Mouse (Mus musculus) hindbrain, embryonic 12.5 days (tissue): Measurements from ENCODE around the gene Imp3. TPM values are rescaled to one million over a fixed set of nuclear protein-coding genes. Genes with fewer than 3 reads are reported as not detected.
"Not testable (repeated sequence)": the region's sequence is repeated elsewhere in the genome, so short reads cannot be mapped to it uniquely, and the experiment has no call there.

Experiments
- ATAC-seq: fragments of 200-750 bp; cut with Nextera tagmentation; 2 replicates; pipeline ENCODE4 v1.8.0; 2017; ENCODE audit warnings: moderate TSS enrichment; ENCODE audit not compliant: low FRiP score
- H3K27ac ChIP-seq: fragments of 300-500 bp; sonication (generic); 2 replicates; pipeline ENCODE4 v1.5.1; 2016; ENCODE audit warnings: mild to moderate bottlenecking
- H3K27me3 ChIP-seq: fragments of 300-500 bp; sonication (generic); 2 replicates; pipeline ENCODE4 v1.6.1; 2016; ENCODE audit warnings: mild to moderate bottlenecking
- H3K36me3 ChIP-seq: fragments of 300-500 bp; sonication (generic); 2 replicates; pipeline ENCODE4 v1.6.1; 2016; ENCODE audit warnings: mild to moderate bottlenecking
- H3K4me1 ChIP-seq: fragments of 300-500 bp; sonication (generic); 2 replicates; pipeline ENCODE4 v1.6.1; 2016
- H3K4me2 ChIP-seq: fragments of 300-500 bp; sonication (generic); replicated peaks from 2 replicates; pipeline ENCODE4 v1.6.1; 2016; ENCODE audit warnings: mild to moderate bottlenecking
- H3K4me3 ChIP-seq: fragments of 300-500 bp; sonication (generic); 2 replicates; pipeline ENCODE4 v1.5.1; 2016; ENCODE audit warnings: mild to moderate bottlenecking
- H3K9ac ChIP-seq: fragments of 300-500 bp; sonication (generic); 2 replicates; pipeline ENCODE4 v1.6.1; 2016; ENCODE audit warnings: mild to moderate bottlenecking, moderate library complexity
- H3K9me3 ChIP-seq: fragments of 300-500 bp; sonication (generic); replicated peaks from 2 replicates; pipeline ENCODE4 v1.6.1; 2016; ENCODE audit warnings: mild to moderate bottlenecking
- WGBS: fragments of 180-500 bp; shearing (Covaris S2); methylation state at CpG from one replicate; pipeline ENCODE4 v1.1.7; 2016; 5-methylcytosine and 5-hydroxymethylcytosine counted together
- polyA plus RNA-seq: library from polyadenylated mRNA; unstranded; fragments of >200 nt; fragmentation: Nextera tagmentation; extraction: Ambion mirVana; gene quantifications from 2 replicates; pipeline ENCODE4 v1.2.1, GENCODE M21; 2016

Imp3 gene
- polyA plus RNA-seq, 1 experiment from 2014 or later: 62.7 TPM

DNA sequence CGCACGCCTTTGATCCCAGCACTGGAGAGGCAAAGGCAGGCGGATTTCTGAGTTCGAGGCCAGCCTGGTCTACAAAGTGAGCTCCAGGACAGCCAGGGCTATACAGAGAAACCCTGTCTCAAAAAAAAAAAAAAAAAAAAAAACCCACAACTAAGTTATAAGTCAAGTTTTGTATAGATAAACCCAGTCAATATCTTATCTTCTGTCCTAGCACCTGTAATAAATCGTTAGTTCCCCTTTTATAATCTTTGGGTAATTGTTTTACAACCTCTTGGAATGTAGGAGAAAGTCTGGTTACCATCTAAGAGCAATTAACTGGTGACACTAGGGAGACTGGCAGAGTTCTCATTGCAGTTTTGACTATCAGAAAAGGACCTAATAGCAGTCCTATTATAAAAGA is 11.4 kb downstream of the Imp3 start:
- not testable (repeated sequence) for H3K36me3 ChIP-seq, H3K4me2 ChIP-seq, H3K27ac ChIP-seq, H3K9me3 ChIP-seq, H3K27me3 ChIP-seq, H3K4me3 ChIP-seq, ATAC-seq, H3K9ac ChIP-seq
- peaks cover 13% of the 10 kb centered on the region for H3K4me1 ChIP-seq
- WGBS: 91% methylated on average over 5 of the region's 5 CpGs

DNA sequence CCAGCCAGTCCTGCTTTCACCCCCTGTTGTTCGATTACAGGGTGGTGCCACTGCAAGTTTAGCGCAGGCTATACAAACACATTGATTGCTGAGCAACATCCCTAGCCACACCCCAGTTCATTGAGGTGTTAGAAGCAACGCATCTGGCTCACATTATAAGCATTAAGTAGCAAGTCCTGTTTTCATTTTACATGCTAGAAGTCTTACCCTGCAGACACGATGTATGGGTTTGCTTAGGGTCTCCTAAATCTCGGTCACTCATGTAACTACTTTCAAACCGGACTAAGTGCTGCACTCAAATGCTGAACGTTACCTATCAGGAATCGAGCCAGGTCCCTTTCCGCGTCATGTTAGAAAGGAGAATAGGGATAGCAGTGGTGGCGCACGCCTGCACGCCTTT is 12.5 kb downstream of the Imp3 start:
- ATAC-seq: no peak
- peak overlapping the region; percentile 78 for H3K9ac ChIP-seq
- WGBS: 29% methylated on average over 13 of the region's 13 CpGs

DNA sequence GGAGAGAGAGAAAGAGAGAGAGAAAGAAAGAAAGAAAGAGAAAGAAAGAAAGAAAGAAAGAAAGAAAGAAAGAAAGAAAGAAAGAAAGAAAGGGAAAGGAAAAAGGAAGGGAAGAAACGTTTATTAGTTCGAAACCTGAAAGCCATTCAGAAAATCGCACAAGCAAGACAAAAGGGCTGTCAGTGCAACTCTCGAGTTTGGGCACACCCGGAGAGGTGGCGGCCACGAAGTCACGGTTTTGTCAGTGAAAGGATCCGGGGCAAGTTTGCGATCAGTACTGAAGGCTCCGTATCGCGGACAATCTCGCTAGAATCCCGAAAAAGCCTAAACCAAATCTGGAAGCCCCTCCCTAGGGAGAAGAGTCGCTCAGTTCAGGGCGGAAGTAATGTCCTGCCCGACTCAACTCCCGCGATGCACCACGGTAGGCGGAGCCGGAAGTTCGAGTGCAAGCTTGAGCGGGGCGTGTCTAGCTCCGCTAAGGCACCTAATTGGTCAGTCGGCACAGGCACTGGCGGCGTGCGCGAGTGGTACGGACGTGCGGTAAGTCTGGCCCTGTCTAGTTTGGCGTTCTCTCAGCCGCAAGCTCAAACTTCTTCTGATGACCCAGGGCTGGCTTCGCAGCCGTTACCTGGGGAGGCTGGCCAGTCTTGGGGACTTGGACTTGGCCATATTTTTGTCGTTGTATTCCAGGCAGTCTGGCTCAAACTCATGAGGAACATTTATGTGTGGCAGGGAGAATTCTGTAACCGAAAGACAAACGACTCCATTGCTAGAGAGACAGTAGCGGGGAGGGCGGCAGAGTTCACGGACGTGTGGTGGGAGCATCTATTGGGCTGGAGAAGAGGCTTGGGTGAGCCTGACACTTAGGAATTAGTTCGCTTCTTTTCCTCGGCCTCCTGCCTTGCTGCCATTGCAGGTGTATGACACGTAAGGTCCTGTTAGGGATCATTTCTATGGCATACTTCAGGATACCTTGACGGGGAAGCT is 13.4 kb downstream of the Imp3 start, which contains the start of gene Snupn:
Gene Snupn (plus strand): TSS at position 465 of the 987 bp plus-strand sequence.
- Histone ChIP-seq H3K4me3 (peak within 1 kb of the TSS; percentile 63), H3K36me3 (no peaks in the 10 kb centered on the region), H3K27me3 (no peaks in the 10 kb centered on the region), H3K4me1 (peaks cover 13% of the 10 kb centered on the region), H3K9me3 (no peaks in the 10 kb centered on the region), H3K9ac (peak within 1 kb of the TSS; percentile 78), H3K27ac (peak within 1 kb of the TSS; percentile 86), H3K4me2 (peak within 1 kb of the TSS; percentile 92)
- peak; percentile 100 for ATAC-seq
- under 1% methylated on average over 50 of the region's 50 CpGs for WGBS

More for the DNA sequence above, 12.5 kb downstream of the Imp3 start:
- no peaks in the 10 kb centered on the region for H3K27me3 ChIP-seq
- no peaks in the 10 kb centered on the region for H3K9me3 ChIP-seq
- H3K4me2 ChIP-seq: peak overlapping the region; percentile 92
- H3K27ac ChIP-seq: no peak overlapping the region
- H3K4me1 ChIP-seq: peaks cover 13% of the 10 kb centered on the region
- no peaks in the 10 kb centered on the region for H3K36me3 ChIP-seq
- peak overlapping the region; percentile 63 for H3K4me3 ChIP-seq

DNA sequence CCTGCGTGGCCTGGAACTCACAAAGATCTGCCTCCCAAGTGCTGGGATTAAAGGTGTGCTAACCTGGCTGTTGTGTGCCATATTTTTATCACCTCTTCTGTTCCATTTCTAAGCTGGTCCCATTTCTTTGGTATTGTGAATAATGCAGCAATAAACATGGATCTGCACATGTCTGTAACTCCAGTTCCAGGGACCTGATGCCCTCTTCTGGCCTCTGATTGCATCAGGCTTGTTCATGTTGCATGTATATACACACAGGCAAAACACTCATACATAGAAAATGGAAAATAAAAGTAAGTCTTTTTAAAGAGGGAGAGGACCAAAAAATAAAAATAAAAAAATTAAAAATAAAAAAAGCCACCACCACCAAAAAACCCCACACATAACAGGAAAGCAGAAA is 16.3 kb downstream of the Imp3 start:
- no peak for ATAC-seq
- 93% methylated on average over 1 of the region's 1 CpGs for WGBS
- Histone ChIP-seq H3K27me3 (no peaks in the 10 kb centered on the region), H3K4me3 (no peak overlapping the region), H3K4me2 (no peak overlapping the region), H3K27ac (no peak overlapping the region), H3K9me3 (no peaks in the 10 kb centered on the region), H3K4me1 (peaks cover 13% of the 10 kb centered on the region), H3K9ac (no peak overlapping the region), H3K36me3 (peaks cover 7% of the 10 kb centered on the region; the same call in 1 of the 2 replicates)

DNA sequence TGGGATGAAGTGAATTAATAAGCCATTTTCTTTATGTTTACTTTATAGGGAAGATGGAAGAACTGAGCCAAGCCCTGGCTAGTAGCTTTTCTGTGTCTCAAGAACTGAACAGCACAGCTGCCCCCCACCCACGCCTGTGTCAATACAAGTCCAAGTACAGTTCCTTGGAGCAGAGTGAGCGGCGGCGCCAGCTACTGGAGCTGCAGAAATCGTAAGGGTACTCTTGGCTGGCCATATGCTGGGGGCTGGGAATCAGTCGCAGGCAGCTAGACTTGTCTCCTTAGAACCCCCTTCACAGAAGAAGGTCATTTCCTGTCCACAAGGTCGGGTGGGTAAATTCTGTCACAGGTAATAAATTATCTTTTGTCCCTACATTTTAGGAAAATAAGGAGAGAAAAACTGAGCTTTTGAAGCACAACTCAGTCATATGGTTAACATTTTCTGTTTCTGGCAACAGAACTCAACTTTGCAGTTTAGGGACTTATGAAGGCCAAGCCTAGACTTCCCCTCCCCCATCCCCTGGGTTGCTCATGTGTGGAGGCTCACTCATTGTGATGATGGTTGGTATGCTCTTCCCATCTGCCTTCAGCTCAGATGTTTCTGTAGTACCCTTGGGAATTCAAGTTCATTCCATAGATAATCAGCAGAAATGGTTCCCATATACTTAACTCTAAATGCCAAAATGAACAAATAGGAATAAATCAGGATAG is 19.8 kb downstream of the Imp3 start:
- Histone ChIP-seq H3K4me3 (no peak overlapping the region), H3K4me1 (no peaks in the 10 kb centered on the region), H3K9me3 (no peaks in the 10 kb centered on the region), H3K36me3 (peaks cover 13% of the 10 kb centered on the region), H3K27me3 (no peaks in the 10 kb centered on the region), H3K4me2 (no peak overlapping the region), H3K9ac (no peak overlapping the region), H3K27ac (no peak overlapping the region)
- whole genome bisulfite sequencing: 80% methylated on average over 7 of the region's 7 CpGs
- no peak for ATAC-seq

DNA sequence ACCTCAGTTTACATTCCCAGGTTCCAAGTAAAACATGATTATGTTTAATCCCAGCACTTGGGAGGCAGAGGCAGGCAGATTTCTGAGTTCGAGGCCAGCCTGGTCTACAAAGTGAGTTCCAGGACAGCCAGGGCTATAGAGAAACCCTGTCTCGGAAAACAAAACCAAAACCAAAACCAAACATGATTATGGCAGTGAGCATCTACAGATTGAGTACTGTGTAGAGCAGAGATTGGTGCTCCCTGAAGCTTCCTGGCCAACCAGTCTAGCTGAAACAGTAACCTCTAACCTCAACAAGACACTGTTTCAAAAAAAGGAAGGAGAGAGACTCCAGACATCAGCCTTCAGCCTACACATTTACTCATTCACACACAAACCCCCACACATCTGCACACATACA is 21.4 kb downstream of the Imp3 start:
- no peak overlapping the region for H3K27ac ChIP-seq
- H3K4me2 ChIP-seq: no peak overlapping the region
- WGBS: 88% methylated on average over 2 of the region's 2 CpGs
- no peak for ATAC-seq
- no peak overlapping the region for H3K9ac ChIP-seq
- H3K27me3 ChIP-seq: no peaks in the 10 kb centered on the region
- H3K4me3 ChIP-seq: no peak overlapping the region
- no peaks in the 10 kb centered on the region for H3K9me3 ChIP-seq
- no peaks in the 10 kb centered on the region for H3K4me1 ChIP-seq
- H3K36me3 ChIP-seq: peaks cover 24% of the 10 kb centered on the region

DNA sequence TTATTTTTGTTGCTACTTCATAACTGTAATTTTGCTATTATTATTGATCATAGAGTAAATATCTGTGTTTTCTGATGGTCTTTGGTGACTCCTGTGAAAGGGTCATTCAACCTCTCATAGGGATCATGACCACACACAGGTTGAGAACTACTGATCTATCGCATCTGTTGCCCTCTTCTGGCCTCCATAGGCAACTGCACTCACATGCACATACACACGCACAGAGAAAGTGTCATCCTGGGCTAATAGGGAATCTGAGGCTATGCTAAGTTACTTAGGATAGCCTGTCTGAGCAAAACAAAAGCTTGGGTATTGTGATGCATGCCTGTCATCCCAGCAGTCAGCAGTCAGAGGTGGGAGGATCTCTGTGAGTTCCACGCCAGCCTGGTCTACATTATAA is 24.3 kb downstream of the Imp3 start:
- Histone ChIP-seq H3K36me3 (peaks cover 35% of the 10 kb centered on the region), H3K4me3 (no peak overlapping the region), H3K9me3 (no peaks in the 10 kb centered on the region), H3K27me3 (no peaks in the 10 kb centered on the region), H3K27ac (no peak overlapping the region), H3K4me2 (no peak overlapping the region), H3K4me1 (no peaks in the 10 kb centered on the region), H3K9ac (no peak overlapping the region)
- 96% methylated on average over 3 of the region's 3 CpGs for WGBS
- no peak for ATAC-seq

DNA sequence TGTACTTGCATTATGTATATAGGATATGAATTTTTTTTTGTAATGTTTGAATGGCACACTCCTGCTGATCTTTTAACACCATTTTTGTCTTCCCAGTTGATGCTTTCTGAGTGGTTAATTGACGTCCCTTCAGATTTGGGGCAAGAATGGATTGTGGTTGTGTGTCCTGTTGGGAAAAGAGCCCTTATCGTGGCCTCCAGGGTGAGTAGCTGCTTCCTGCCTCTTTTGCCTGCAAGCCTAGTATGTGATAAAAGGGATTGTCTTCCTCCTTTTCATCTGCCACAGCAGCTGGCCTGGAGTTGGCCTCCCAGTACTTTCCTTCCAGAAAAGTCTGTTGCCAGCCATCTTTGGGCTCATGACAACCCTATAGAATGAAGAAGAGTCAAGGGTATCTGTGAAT is 32.9 kb downstream of the Imp3 start:
- ATAC-seq: no peak
- no peak overlapping the region for H3K4me3 ChIP-seq
- no peaks in the 10 kb centered on the region for H3K27me3 ChIP-seq
- H3K36me3 ChIP-seq: peaks cover 17% of the 10 kb centered on the region
- no peaks in the 10 kb centered on the region for H3K4me1 ChIP-seq
- H3K9ac ChIP-seq: no peak overlapping the region
- H3K4me2 ChIP-seq: no peak overlapping the region
- WGBS: 85% methylated on average over 2 of the region's 2 CpGs
- H3K27ac ChIP-seq: no peak overlapping the region
- H3K9me3 ChIP-seq: no peaks in the 10 kb centered on the region

DNA sequence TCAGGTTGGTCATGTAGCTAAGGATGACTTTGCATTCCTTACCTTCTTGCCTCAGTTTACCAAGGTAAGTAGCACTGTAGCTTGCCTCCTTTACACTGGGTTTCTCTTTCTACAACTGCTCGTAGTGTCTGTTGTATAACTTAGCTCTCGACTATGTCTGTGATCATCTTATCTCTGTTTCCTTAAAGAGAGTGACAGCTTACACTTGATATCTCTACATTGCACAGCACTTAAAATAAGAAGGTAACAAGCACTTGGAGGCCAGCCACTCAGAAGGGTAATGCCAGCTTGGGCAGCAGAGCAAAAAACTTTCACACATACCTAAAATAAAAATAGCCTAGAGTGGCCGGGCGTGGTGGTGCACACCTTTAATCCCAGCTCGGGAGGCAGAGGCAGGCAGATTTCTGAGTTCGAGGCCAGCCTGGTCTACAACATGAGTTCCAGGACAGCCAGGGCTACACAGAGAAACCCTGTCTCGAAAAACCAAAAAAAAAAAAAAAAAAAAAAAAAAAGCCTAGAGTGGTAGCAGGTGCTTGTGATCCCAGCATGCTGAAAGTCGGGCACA is 36.8 kb downstream of the Imp3 start:
- 87% methylated on average over 8 of the region's 8 CpGs for WGBS
- ATAC-seq: no peak
- Histone ChIP-seq H3K27ac (no peak overlapping the region), H3K9me3 (no peaks in the 10 kb centered on the region), H3K4me1 (no peaks in the 10 kb centered on the region), H3K4me3 (no peak overlapping the region), H3K9ac (no peak overlapping the region), H3K4me2 (no peak overlapping the region), H3K27me3 (no peaks in the 10 kb centered on the region), H3K36me3 (peaks cover 17% of the 10 kb centered on the region)

DNA sequence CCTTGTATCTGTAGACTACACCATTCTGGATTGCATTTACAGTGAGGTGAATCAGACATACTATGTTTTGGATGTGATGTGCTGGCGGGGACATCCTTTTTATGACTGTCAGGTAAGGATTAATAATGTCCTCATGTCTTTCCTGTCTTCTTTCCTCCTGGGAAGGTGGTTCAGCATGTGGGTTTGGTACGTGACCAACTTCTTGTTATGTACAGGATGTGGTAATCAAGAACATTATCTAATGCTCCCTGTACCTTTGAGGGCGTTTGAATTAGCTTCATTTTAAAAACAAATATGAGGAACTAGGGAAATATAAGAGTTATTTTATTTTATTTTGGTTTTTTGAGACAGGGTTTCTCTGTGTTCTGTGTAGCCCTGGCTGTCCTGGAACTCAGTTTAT is 37.9 kb downstream of the Imp3 start:
- no peak for ATAC-seq
- Histone ChIP-seq H3K9ac (no peak overlapping the region), H3K4me2 (no peak overlapping the region), H3K27me3 (no peaks in the 10 kb centered on the region), H3K27ac (no peak overlapping the region), H3K4me1 (no peaks in the 10 kb centered on the region), H3K36me3 (peaks cover 21% of the 10 kb centered on the region), H3K4me3 (no peak overlapping the region), H3K9me3 (no peaks in the 10 kb centered on the region)
- 93% methylated on average over 3 of the region's 3 CpGs for WGBS

DNA sequence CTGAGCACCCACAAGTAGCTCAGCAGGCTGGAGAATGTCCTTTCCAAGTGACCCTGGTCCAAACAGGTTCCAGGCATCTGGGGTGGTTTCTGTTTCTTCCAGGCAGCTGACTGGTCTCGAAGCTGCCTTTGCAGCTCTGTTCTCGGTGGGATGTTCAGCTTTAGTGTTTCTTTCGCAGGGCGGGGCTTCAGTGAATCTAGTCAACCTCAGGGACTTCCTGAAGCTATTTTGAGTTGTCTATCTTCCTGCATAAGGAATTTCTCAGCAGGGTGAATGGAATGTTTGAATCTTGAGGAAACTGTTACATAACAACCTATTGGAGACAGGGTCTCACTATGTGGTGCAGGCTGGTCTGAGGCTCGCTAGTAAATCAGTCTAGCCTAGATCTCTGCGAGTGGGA is 42.9 kb downstream of the Imp3 start:
- H3K4me1 ChIP-seq: no peaks in the 10 kb centered on the region
- 91% methylated on average over 6 of the region's 6 CpGs for WGBS
- no peak for ATAC-seq

DNA sequence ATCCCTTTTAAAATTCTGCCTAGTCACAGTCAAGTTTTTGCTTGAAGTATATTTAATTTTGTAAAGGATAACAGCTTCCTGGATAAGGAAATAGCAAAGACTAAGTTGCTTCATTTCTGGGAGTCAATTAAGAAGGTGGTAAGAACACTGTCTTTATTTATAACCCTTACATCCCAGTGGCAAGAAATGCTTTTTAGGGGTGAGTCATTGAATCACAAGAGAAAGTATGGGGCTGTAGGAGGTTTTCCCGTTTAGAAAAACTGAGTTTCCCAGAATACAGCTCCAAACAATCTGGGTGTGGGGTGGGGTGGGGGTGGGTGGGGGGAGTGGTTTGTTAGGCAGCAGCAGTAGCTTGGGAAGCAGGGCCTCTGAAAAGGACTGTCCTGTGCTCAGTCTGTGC is 44.2 kb downstream of the Imp3 start:
- ATAC-seq: no peak
- H3K9ac ChIP-seq: no peak overlapping the region
- H3K9me3 ChIP-seq: no peaks in the 10 kb centered on the region
- no peak overlapping the region for H3K4me3 ChIP-seq
- no peak overlapping the region for H3K4me2 ChIP-seq
- H3K36me3 ChIP-seq: peaks cover 24% of the 10 kb centered on the region
- H3K27ac ChIP-seq: no peak overlapping the region
- WGBS: 81% methylated on average over 1 of the region's 1 CpGs
- no peaks in the 10 kb centered on the region for H3K27me3 ChIP-seq
- H3K4me1 ChIP-seq: no peaks in the 10 kb centered on the region

More for the DNA sequence above, 42.9 kb downstream of the Imp3 start:
- Histone ChIP-seq H3K4me2 (no peak overlapping the region), H3K4me3 (no peak overlapping the region), H3K27me3 (no peaks in the 10 kb centered on the region), H3K9me3 (no peaks in the 10 kb centered on the region), H3K27ac (no peak overlapping the region), H3K36me3 (peaks cover 24% of the 10 kb centered on the region), H3K9ac (no peak overlapping the region)
